In genomic region chr1:167381050-167382015, GRCm38 (mm10) we compare ENCODE assay signal across 15 mouse cellular contexts. TPM values are rescaled to one million over a fixed set of nuclear protein-coding genes. Genes with fewer than 3 reads are reported as not detected.
DNase-seq lines count a peak whose midpoint lies in the region; ATAC-seq and TF ChIP-seq lines count a peak whose summit lies in the region.
"Had no signal": no experiment of that assay in that cellular context is flagged by ENCODE, and none has a peak within 500 bp of the region (broad histone marks: within the 10 kb centered on the region; RNA-seq: fewer than 3 reads in every experiment).

No protein-coding gene starts in this region.

- TF ChIP-seq CTCF in kidney, adult 2 months (conservative IDR thresholded peaks at IDR 0.05; ENCODE audit: insufficient read depth, insufficient read length, low read depth, low read length): no peak
- TF ChIP-seq CTCF in intestine, postnatal 0 days (IDR thresholded peaks at IDR 0.05; ENCODE audit: low read depth): no peak
- no peak for TF ChIP-seq CTCF in left cerebral cortex, adult 2 months (IDR thresholded peaks at IDR 0.05)

- no peak overlapping the region for H3K4me3 ChIP-seq in kidney, adult 2 months (ENCODE audit: insufficient read depth, low read depth, low read length)
- H3K4me3 ChIP-seq in intestine, postnatal 0 days (ENCODE audit: low read depth, low read length): no peak overlapping the region
- H3K4me3 ChIP-seq in stomach, embryonic 16.5 days (replicated peaks; ENCODE audit: low read length): no peak overlapping the region
- H3K4me3 ChIP-seq in left cerebral cortex, adult 2 months: no peak overlapping the region
- H3K4me3 ChIP-seq: heart, embryonic 15.5 days; hindbrain, embryonic 12.5 days; neural tube, embryonic 13.5 days had no signal

- peak; percentile 62 for DNase-seq in kidney, adult 2 months
- no peak for DNase-seq in kidney, adult 11 months
- DNase-seq in lung, postnatal 25 days (ENCODE audit: low spot score): peak; percentile 6
- DNase-seq in lung, postnatal 10 days: no peak
- no peak for DNase-seq in left cerebral cortex, adult 2 months (ENCODE audit: extremely low spot score in 1 of 2, low spot score in 2 of 2)
- DNase-seq: cerebellum, adult 9-10 months; embryo, embryonic 11 days; gastrocnemius, postnatal 25 days; left cerebral cortex, postnatal 4 days; retina, postnatal 1 day had no signal

- H3K27ac ChIP-seq in kidney, adult 2 months (ENCODE audit: insufficient read depth, low read depth, low read length): no peak overlapping the region
- peak overlapping the region; percentile 68 for H3K27ac ChIP-seq in intestine, postnatal 0 days (ENCODE audit: low read depth, low read length)
- H3K27ac ChIP-seq in stomach, embryonic 16.5 days (ENCODE audit: low read length): peak overlapping the region; percentile 72
- H3K27ac ChIP-seq in left cerebral cortex, adult 2 months: no peak overlapping the region
- H3K27ac ChIP-seq: heart, embryonic 15.5 days; hindbrain, embryonic 12.5 days; neural tube, embryonic 13.5 days had no signal

- H3K36me3 ChIP-seq in kidney, adult 2 months (ENCODE audit: control insufficient read depth, insufficient read depth, low read length): no peaks in the 10 kb centered on the region
- H3K36me3 ChIP-seq in intestine, postnatal 0 days (ENCODE audit: control insufficient read depth, insufficient read depth): peaks cover 12% of the 10 kb centered on the region
- peaks cover 3% of the 10 kb centered on the region; the same call in 1 of the 2 replicates for H3K36me3 ChIP-seq in stomach, embryonic 16.5 days (ENCODE audit: control insufficient read depth, insufficient read depth, low read length)

- no peak overlapping the region for H3K4me2 ChIP-seq in intestine, postnatal 0 days (replicated peaks; ENCODE audit: low read depth)
- no peak overlapping the region for H3K4me2 ChIP-seq in stomach, embryonic 16.5 days (ENCODE audit: low read depth, low read length)
- H3K4me2 ChIP-seq: heart, embryonic 15.5 days; hindbrain, embryonic 12.5 days; neural tube, embryonic 13.5 days had no signal

- 55% methylated on average over 8 of the region's 8 CpGs for WGBS in kidney, adult 2 months
- whole genome bisulfite sequencing in intestine, postnatal 0 days: 39% methylated on average over 8 of the region's 8 CpGs
- 70% methylated on average over 8 of the region's 8 CpGs for WGBS in stomach, embryonic 16.5 days

- ATAC-seq in intestine, postnatal 0 days: peak; percentile 76
- no peak for ATAC-seq in stomach, embryonic 16.5 days (ENCODE audit: insufficient read depth, low FRiP score)

- no peak overlapping the region for H3K9ac ChIP-seq in intestine, postnatal 0 days (ENCODE audit: low read depth, low read length)
- H3K9ac ChIP-seq in stomach, embryonic 16.5 days (ENCODE audit: low read length): no peak overlapping the region
- H3K9ac ChIP-seq: heart, embryonic 15.5 days; hindbrain, embryonic 12.5 days; neural tube, embryonic 13.5 days had no signal

- H3K4me1 ChIP-seq in kidney, adult 2 months (ENCODE audit: control insufficient read depth, insufficient read depth, low read length): peaks cover 25% of the 10 kb centered on the region; the same call in 1 of the 2 replicates
- H3K4me1 ChIP-seq in intestine, postnatal 0 days (replicated peaks; ENCODE audit: control insufficient read depth, insufficient read depth, low read length): peaks cover 14% of the 10 kb centered on the region; the same call in 1 of the 2 replicates
- H3K4me1 ChIP-seq in stomach, embryonic 16.5 days (ENCODE audit: control insufficient read depth, insufficient read depth, low read length): peaks cover 10% of the 10 kb centered on the region; the same call in 1 of the 2 replicates

- H3K27me3 ChIP-seq in kidney, adult 2 months (replicated peaks; ENCODE audit: control insufficient read depth, insufficient read depth, low read length): no peaks in the 10 kb centered on the region
- H3K27me3 ChIP-seq in intestine, postnatal 0 days (replicated peaks; ENCODE audit: control insufficient read depth, insufficient read depth, low read length): no peaks in the 10 kb centered on the region
- no peaks in the 10 kb centered on the region for H3K27me3 ChIP-seq in stomach, embryonic 16.5 days (ENCODE audit: control insufficient read depth, insufficient read depth, low read length)
- H3K27me3 ChIP-seq: heart, embryonic 15.5 days; hindbrain, embryonic 12.5 days had no signal

- H3K9me3 ChIP-seq in intestine, postnatal 0 days (ENCODE audit: control insufficient read depth): no peaks in the 10 kb centered on the region
- no peaks in the 10 kb centered on the region for H3K9me3 ChIP-seq in stomach, embryonic 16.5 days (replicated peaks; ENCODE audit: control insufficient read depth, low read length)
- H3K9me3 ChIP-seq: heart, embryonic 15.5 days; hindbrain, embryonic 12.5 days; neural tube, embryonic 13.5 days had no signal

- TF ChIP-seq POLR2A in kidney, adult 2 months (IDR thresholded peaks at IDR 0.05; ENCODE audit: low read depth, low read length): no peak

- intact Hi-C loops in left cerebral cortex, adult 2 months (cut with DNase I): no loop called here

RNA-seq across cellular contexts. Expression of gene Mgst3, which starts 12.3 kb away (rescaled TPM):
- polyA plus RNA-seq in kidney, adult 2 months (2012; rRNA removed): 560 and 626 TPM in 2 replicates
- 305 and 323 TPM in 2 replicates for polyA plus RNA-seq in intestine, postnatal 0 days (2015; fragmentation: Nextera tagmentation; extraction: Ambion mirVana)
- 212 and 275 TPM in 2 replicates for polyA plus RNA-seq in stomach, embryonic 16.5 days (2015; fragmentation: Nextera tagmentation; extraction: Ambion mirVana)
- total RNA-seq in left cerebral cortex, adult 2 months (2021): 10 to 100 TPM; 93.9 to 94.5 TPM

RNA-seq across cellular contexts. Expression of gene Aldh9a1, which starts 31.5 kb away (rescaled TPM):
- 150 and 171 TPM in 2 replicates for polyA plus RNA-seq in kidney, adult 2 months (2012; rRNA removed)
- polyA plus RNA-seq in intestine, postnatal 0 days (2015; fragmentation: Nextera tagmentation; extraction: Ambion mirVana): 185 and 214 TPM in 2 replicates
- 84.8 and 85.6 TPM in 2 replicates for polyA plus RNA-seq in stomach, embryonic 16.5 days (2015; fragmentation: Nextera tagmentation; extraction: Ambion mirVana)
- 10 to 100 TPM; 17.4 to 20.4 TPM for total RNA-seq in left cerebral cortex, adult 2 months (2021)

Comparison
In these comparisons a context has a peak if more than half of its experiments do, and no peak if none do; other contexts are left out.
1. DNase-seq: peak in kidney, adult 2 months (single experiment) and lung, postnatal 25 days (single experiment); none in kidney, adult 11 months (single experiment), lung, postnatal 10 days (single experiment) and left cerebral cortex, adult 2 months (0 of 2).
2. H3K27ac ChIP-seq: peak in intestine, postnatal 0 days (single experiment) and stomach, embryonic 16.5 days (single experiment); none in kidney, adult 2 months (single experiment) and left cerebral cortex, adult 2 months (single experiment).